Mouse (Mus musculus): ENCODE measurements around the gene Nfix. TPM values are rescaled to one million over a fixed set of nuclear protein-coding genes. Genes with fewer than 3 reads are reported as not detected.

Nfix gene
- polyA plus RNA-seq, 1 experiment from 2014 or later: 36.6 TPM

DNA sequence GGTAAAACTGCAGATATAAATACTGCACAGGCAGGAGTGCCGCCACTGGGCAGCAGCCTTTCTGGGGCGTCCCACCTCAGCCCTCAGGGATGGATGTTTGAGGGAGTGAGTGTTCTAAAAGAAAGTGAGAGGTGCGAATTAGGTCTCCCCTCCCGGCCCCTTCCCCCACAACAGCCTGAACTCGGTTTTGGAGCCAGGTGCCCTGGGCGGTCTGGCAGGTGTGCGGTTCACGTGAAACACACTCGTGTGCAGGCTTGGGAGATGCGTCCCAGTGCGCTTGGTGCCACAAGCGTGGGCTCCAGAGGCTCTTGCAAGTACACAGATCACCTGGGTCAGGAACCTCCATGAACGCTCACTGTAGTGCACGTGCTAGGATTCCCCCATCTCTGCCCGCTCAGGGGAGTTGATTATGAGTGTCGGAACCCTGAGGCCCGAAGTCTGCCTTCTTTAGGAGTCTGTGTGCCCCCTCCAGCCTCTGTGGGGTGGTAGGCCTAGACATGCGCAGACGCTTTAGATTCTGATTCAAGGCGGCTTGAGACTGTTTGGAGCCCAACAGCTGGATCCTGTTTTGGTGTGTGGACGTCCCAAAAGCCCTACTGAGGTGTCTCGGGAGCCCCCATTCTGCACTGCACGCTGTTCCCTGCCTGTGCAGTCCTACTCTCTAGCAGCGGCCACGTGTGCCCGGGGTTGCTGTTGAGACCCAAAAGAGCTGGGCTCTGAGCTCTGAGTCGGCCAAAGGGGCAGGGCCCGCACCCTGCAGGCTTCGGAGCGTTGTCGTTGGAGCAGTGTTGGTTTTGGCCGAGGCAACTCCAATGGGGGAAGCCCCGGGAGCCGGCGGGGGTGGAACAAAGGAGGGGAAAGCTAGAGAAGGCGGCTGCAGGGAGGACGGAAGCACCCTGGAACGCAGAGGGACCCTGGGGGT, 14.1 kb downstream of the Nfix start:
- H3K4me2 ChIP-seq (replicated peaks; ENCODE audit: low read depth): peak overlapping the region; percentile 40
- H3K36me3 ChIP-seq (ENCODE audit: control insufficient read depth, insufficient read depth, low read length): 0 out of 2 replicates have a peak, but pooled peaks cover 2% of the 10 kb centered on the region
- 34% methylated on average over 38 of the region's 38 CpGs for WGBS
- H3K27me3 ChIP-seq (ENCODE audit: control insufficient read depth, insufficient read depth, low read length): no peaks in the 10 kb centered on the region
- H3K27ac ChIP-seq (replicated peaks): peak overlapping the region; percentile 53; the same call in 1 of the 2 replicates
- peak; percentile 46 for ATAC-seq (ENCODE audit: low FRiP score, low TSS enrichment)
- H3K9ac ChIP-seq (ENCODE audit: low read length): peak overlapping the region; percentile 27; the same call in 1 of the 2 replicates
- no peak for TF ChIP-seq EP300 (optimal IDR thresholded peaks at IDR 0.05)
- TF ChIP-seq CTCF (IDR thresholded peaks at IDR 0.05; ENCODE audit: low read depth): no peak; the same call in 1 of the 2 replicates
- peak; percentile 80 for DNase-seq (ENCODE audit: low spot score)
- no peaks in the 10 kb centered on the region for H3K9me3 ChIP-seq (ENCODE audit: control insufficient read depth, low read length)
- peaks cover 39% of the 10 kb centered on the region for H3K4me1 ChIP-seq (replicated peaks; ENCODE audit: control insufficient read depth, insufficient read depth)
- no peak overlapping the region for H3K4me3 ChIP-seq (ENCODE audit: low read depth, low read length)

GRCm38 (mm10) chr8:84785506-84785755, 14.7 kb downstream of the Nfix start:
- 55% methylated on average over 11 of the region's 11 CpGs for WGBS
- H3K9me3 ChIP-seq (ENCODE audit: control insufficient read depth, low read length): no peaks in the 10 kb centered on the region
- no peak overlapping the region for H3K27ac ChIP-seq (replicated peaks)
- TF ChIP-seq CTCF (IDR thresholded peaks at IDR 0.05; ENCODE audit: low read depth): no peak
- TF ChIP-seq EP300 (optimal IDR thresholded peaks at IDR 0.05): no peak
- H3K36me3 ChIP-seq (ENCODE audit: control insufficient read depth, insufficient read depth, low read length): 0 out of 2 replicates have a peak, but pooled peaks cover 2% of the 10 kb centered on the region
- H3K4me1 ChIP-seq (replicated peaks; ENCODE audit: control insufficient read depth, insufficient read depth): peaks cover 36% of the 10 kb centered on the region
- no peaks in the 10 kb centered on the region for H3K27me3 ChIP-seq (ENCODE audit: control insufficient read depth, insufficient read depth, low read length)
- H3K4me2 ChIP-seq (replicated peaks; ENCODE audit: low read depth): no peak overlapping the region; the same call in 1 of the 2 replicates
- H3K9ac ChIP-seq (ENCODE audit: low read length): no peak overlapping the region
- H3K4me3 ChIP-seq (ENCODE audit: low read depth, low read length): no peak overlapping the region
- DNase-seq (ENCODE audit: low spot score) (no peak), ATAC-seq (ENCODE audit: low FRiP score, low TSS enrichment) (no peak)

- ATAC-seq (ENCODE audit: low FRiP score, low TSS enrichment) (0 out of 2 replicates have a peak, but pooled peaks have one; percentile 8), DNase-seq (ENCODE audit: low spot score) (no peak)
- Histone ChIP-seq H3K9me3 (ENCODE audit: control insufficient read depth, low read length) (no peaks in the 10 kb centered on the region), H3K36me3 (ENCODE audit: control insufficient read depth, insufficient read depth, low read length) (0 out of 2 replicates have a peak, but pooled peaks cover 2% of the 10 kb centered on the region), H3K4me2 (replicated peaks; ENCODE audit: low read depth) (peak overlapping the region; percentile 56), H3K27me3 (ENCODE audit: control insufficient read depth, insufficient read depth, low read length) (no peaks in the 10 kb centered on the region), H3K4me1 (replicated peaks; ENCODE audit: control insufficient read depth, insufficient read depth) (peaks cover 36% of the 10 kb centered on the region), H3K4me3 (ENCODE audit: low read depth, low read length) (peak overlapping the region; percentile 27), H3K9ac (ENCODE audit: low read length) (peak overlapping the region; percentile 35), H3K27ac (replicated peaks) (no peak overlapping the region)
- WGBS: 35% methylated on average over 48 of the region's 48 CpGs
- no peak for TF ChIP-seq EP300 (optimal IDR thresholded peaks at IDR 0.05)
- no peak for TF ChIP-seq CTCF (IDR thresholded peaks at IDR 0.05; ENCODE audit: low read depth)
Measured at GRCm38 (mm10) chr8:84784681-84785505, 15.3 kb downstream of the Nfix start.

- Histone ChIP-seq H3K4me2 (replicated peaks; ENCODE audit: low read depth) (peak overlapping the region; percentile 56), H3K27ac (replicated peaks) (no peak overlapping the region), H3K27me3 (ENCODE audit: control insufficient read depth, insufficient read depth, low read length) (no peaks in the 10 kb centered on the region), H3K36me3 (ENCODE audit: control insufficient read depth, insufficient read depth, low read length) (0 out of 2 replicates have a peak, but pooled peaks cover 2% of the 10 kb centered on the region), H3K4me1 (replicated peaks; ENCODE audit: control insufficient read depth, insufficient read depth) (peaks cover 31% of the 10 kb centered on the region), H3K9me3 (ENCODE audit: control insufficient read depth, low read length) (no peaks in the 10 kb centered on the region), H3K9ac (ENCODE audit: low read length) (peak overlapping the region; percentile 35), H3K4me3 (ENCODE audit: low read depth, low read length) (peak overlapping the region; percentile 27)
- WGBS: 30% methylated on average over 33 of the region's 33 CpGs
- no peak for TF ChIP-seq EP300 (optimal IDR thresholded peaks at IDR 0.05)
- no peak for TF ChIP-seq CTCF (IDR thresholded peaks at IDR 0.05; ENCODE audit: low read depth)
- ATAC-seq (ENCODE audit: low FRiP score, low TSS enrichment): no peak
- no peak for DNase-seq (ENCODE audit: low spot score)
Measured at GRCm38 (mm10) chr8:84783919-84784581, 16.1 kb downstream of the Nfix start.

- Histone ChIP-seq H3K4me2 (replicated peaks; ENCODE audit: low read depth) (no peak overlapping the region), H3K4me3 (ENCODE audit: low read depth, low read length) (no peak overlapping the region), H3K36me3 (ENCODE audit: control insufficient read depth, insufficient read depth, low read length) (0 out of 2 replicates have a peak, but pooled peaks cover 2% of the 10 kb centered on the region), H3K9me3 (ENCODE audit: control insufficient read depth, low read length) (no peaks in the 10 kb centered on the region), H3K4me1 (replicated peaks; ENCODE audit: control insufficient read depth, insufficient read depth) (peaks cover 31% of the 10 kb centered on the region), H3K27ac (replicated peaks) (no peak overlapping the region), H3K9ac (ENCODE audit: low read length) (no peak overlapping the region), H3K27me3 (ENCODE audit: control insufficient read depth, insufficient read depth, low read length) (no peaks in the 10 kb centered on the region)
- DNase-seq (ENCODE audit: low spot score) (no peak), ATAC-seq (ENCODE audit: low FRiP score, low TSS enrichment) (no peak)
- WGBS: 65% methylated on average over 11 of the region's 11 CpGs
- TF ChIP-seq EP300 (optimal IDR thresholded peaks at IDR 0.05) (no peak), CTCF (IDR thresholded peaks at IDR 0.05; ENCODE audit: low read depth) (no peak)
Measured at GRCm38 (mm10) chr8:84783198-84783918, 16.8 kb downstream of the Nfix start.

Measured in stomach, postnatal 0 days (tissue).